Mouse (Mus musculus): Measurements from ENCODE around the gene Foxred1.

GRCm38 (mm10) chr9:35247405-35247804, 36.5 kb upstream of the Foxred1 start:
- TF ChIP-seq CTCF (IDR thresholded peaks at IDR 0.05; ENCODE audit: extremely low read depth, insufficient read depth, insufficient read length, insufficient replicate concordance) (no peak), POLR2A (IDR thresholded peaks at IDR 0.05; ENCODE audit: low read depth, low read length) (no peak)

All from spleen, adult 2 months (tissue).